Mouse (Mus musculus) midbrain, embryonic 16.5 days (tissue): ENCODE results near the gene Asf1a. TPM values are rescaled to one million over a fixed set of nuclear protein-coding genes. Genes with fewer than 3 reads are reported as not detected.

Experiments used
- ATAC-seq: fragments of 200-750 bp; cut with Nextera tagmentation; 2 replicates; pipeline ENCODE4 v1.8.0; 2017; ENCODE audit warnings: moderate TSS enrichment
- H3K27ac ChIP-seq: fragments of 300-500 bp; sonication (generic); 2 replicates; pipeline ENCODE4 v1.5.1; 2014; ENCODE audit warnings: mild to moderate bottlenecking, low read length, mixed read lengths
- H3K27me3 ChIP-seq: fragments of 300-500 bp; sonication (generic); 2 replicates; pipeline ENCODE4 v1.6.1; 2014; ENCODE audit warnings: low read depth, low read length, mixed read lengths; ENCODE audit not compliant: control insufficient read depth, insufficient read depth
- H3K36me3 ChIP-seq: fragments of 300-500 bp; sonication (generic); 2 replicates; pipeline ENCODE4 v1.6.1; 2014; ENCODE audit warnings: mild to moderate bottlenecking, low read length, moderate library complexity, mixed read lengths; ENCODE audit not compliant: control insufficient read depth, insufficient read depth
- H3K4me1 ChIP-seq: fragments of 300-500 bp; sonication (generic); 2 replicates; pipeline ENCODE4 v1.6.1; 2014; ENCODE audit warnings: mild to moderate bottlenecking, low read length, mixed read lengths; ENCODE audit not compliant: control insufficient read depth, insufficient read depth
- H3K4me2 ChIP-seq: fragments of 300-500 bp; sonication (generic); 2 replicates; pipeline ENCODE4 v1.6.1; 2014; ENCODE audit warnings: mild to moderate bottlenecking, low read length, mixed read lengths
- H3K4me3 ChIP-seq: fragments of 300-500 bp; sonication (generic); 2 replicates; pipeline ENCODE4 v1.5.1; 2014; ENCODE audit warnings: low read depth, mild to moderate bottlenecking, low read length, moderate library complexity, mixed read lengths
- H3K9ac ChIP-seq: fragments of 300-500 bp; sonication (generic); 2 replicates; pipeline ENCODE4 v1.6.1; 2014; ENCODE audit warnings: low read depth, low read length, mixed read lengths
- H3K9me3 ChIP-seq: fragments of 300-500 bp; sonication (generic); replicated peaks from 2 replicates; pipeline ENCODE4 v1.6.1; 2014; ENCODE audit warnings: mild to moderate bottlenecking, low read length, mixed read lengths; ENCODE audit not compliant: control insufficient read depth, poor library complexity, severe bottlenecking
- WGBS: fragments of 180-500 bp; shearing (Covaris S2); extraction: QIAGEN DNeasy Blood & Tissue Kit; methylation state at CpG from one replicate; pipeline ENCODE4 v1.1.7; 2014; 5-methylcytosine and 5-hydroxymethylcytosine counted together
- polyA plus RNA-seq: library from polyadenylated mRNA; unstranded; fragments of >200 nt; fragmentation: Nextera tagmentation; extraction: Ambion mirVana; gene quantifications from 2 replicates; pipeline ENCODE4 v1.2.1, GENCODE M21; 2015

The Asf1a gene
- polyA plus RNA-seq = 51.2 and 59.4 TPM in 2 replicates

GRCm38 (mm10) chr10:53596677-53597120 lies at the start of gene Asf1a:
Gene Asf1a (plus strand): TSS chr10:53596757.
- peak within 1 kb of the TSS; percentile 86 for H3K9ac ChIP-seq
- H3K9me3 ChIP-seq = no peaks in the 10 kb centered on the region
- H3K4me2 ChIP-seq = peak within 1 kb of the TSS; percentile 78
- WGBS = under 1% methylated on average over 49 of the region's 52 CpGs
- peak; percentile 99 for ATAC-seq
- H3K27me3 ChIP-seq = no peaks in the 10 kb centered on the region
- peak within 1 kb of the TSS; percentile 99 for H3K27ac ChIP-seq
- no peaks in the 10 kb centered on the region for H3K36me3 ChIP-seq
- peak within 1 kb of the TSS; percentile 97 for H3K4me3 ChIP-seq
- peaks cover 32% of the 10 kb centered on the region for H3K4me1 ChIP-seq

- H3K4me2 ChIP-seq = no peak overlapping the region
- no peak overlapping the region for H3K9ac ChIP-seq
- no peak overlapping the region for H3K4me3 ChIP-seq
- H3K27ac ChIP-seq = no peak overlapping the region
- H3K36me3 ChIP-seq = no peaks in the 10 kb centered on the region
- H3K9me3 ChIP-seq = no peaks in the 10 kb centered on the region
- 90% methylated on average over 4 of the region's 5 CpGs for WGBS
- H3K4me1 ChIP-seq = no peaks in the 10 kb centered on the region
- no peaks in the 10 kb centered on the region for H3K27me3 ChIP-seq
- ATAC-seq = no peak
Measured at GRCm38 (mm10) chr10:53562001-53562400, 34.6 kb upstream of the Asf1a start.

GRCm38 (mm10) chr10:53565538-53565937 lies 31.0 kb upstream of the Asf1a start:
- no peak overlapping the region for H3K27ac ChIP-seq
- H3K9ac ChIP-seq = no peak overlapping the region
- H3K4me3 ChIP-seq = no peak overlapping the region
- H3K9me3 ChIP-seq = no peaks in the 10 kb centered on the region
- no peaks in the 10 kb centered on the region for H3K27me3 ChIP-seq
- no peaks in the 10 kb centered on the region for H3K36me3 ChIP-seq
- no peaks in the 10 kb centered on the region for H3K4me1 ChIP-seq
- WGBS = 71% methylated on average over 2 of the region's 2 CpGs
- ATAC-seq = no peak
- no peak overlapping the region for H3K4me2 ChIP-seq

DNA sequence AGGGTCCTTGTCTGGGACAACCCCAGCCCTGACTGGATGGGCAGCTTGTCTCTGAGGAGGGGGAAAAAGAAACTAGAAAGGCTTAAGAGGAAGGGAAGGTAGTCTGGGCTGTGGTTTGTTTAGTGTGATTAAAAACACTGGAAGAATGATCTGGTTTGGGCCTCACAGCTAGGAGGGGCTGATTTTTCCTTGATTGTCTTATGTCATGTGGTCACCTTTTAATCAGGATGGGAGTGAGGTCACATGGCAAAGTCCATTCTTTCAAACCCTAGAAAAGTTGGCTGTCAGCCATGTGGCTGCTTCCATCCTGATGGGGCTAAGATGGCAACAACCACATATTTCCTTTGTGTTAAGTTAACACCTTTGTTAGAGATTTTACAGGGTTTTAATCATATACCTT lies 28.0 kb upstream of the Asf1a start:
- Histone ChIP-seq H3K9ac (no peak overlapping the region), H3K27me3 (no peaks in the 10 kb centered on the region), H3K4me3 (no peak overlapping the region), H3K4me2 (no peak overlapping the region), H3K36me3 (no peaks in the 10 kb centered on the region), H3K4me1 (no peaks in the 10 kb centered on the region), H3K27ac (no peak overlapping the region), H3K9me3 (no peaks in the 10 kb centered on the region)
- no peak for ATAC-seq

- Histone ChIP-seq H3K4me3 (peak overlapping the region; percentile 37), H3K27me3 (no peaks in the 10 kb centered on the region), H3K9ac (no peak overlapping the region), H3K4me2 (peak overlapping the region; percentile 66), H3K36me3 (no peaks in the 10 kb centered on the region), H3K9me3 (no peaks in the 10 kb centered on the region), H3K27ac (no peak overlapping the region), H3K4me1 (peaks cover 11% of the 10 kb centered on the region; the same call in 1 of the 2 replicates)
- ATAC-seq = peak; percentile 71
- WGBS = 26% methylated on average over 7 of the region's 7 CpGs
Measured at GRCm38 (mm10) chr10:53580137-53580536, 16.4 kb upstream of the Asf1a start.

- Histone ChIP-seq H3K4me3 (peak overlapping the region; percentile 37), H3K4me2 (peak overlapping the region; percentile 66), H3K27ac (no peak overlapping the region), H3K4me1 (peaks cover 11% of the 10 kb centered on the region; the same call in 1 of the 2 replicates), H3K9me3 (no peaks in the 10 kb centered on the region), H3K36me3 (no peaks in the 10 kb centered on the region), H3K27me3 (no peaks in the 10 kb centered on the region), H3K9ac (peak overlapping the region; percentile 50; the same call in 1 of the 2 replicates)
- 12% methylated on average over 14 of the region's 14 CpGs for WGBS
- ATAC-seq = peak; percentile 89
Measured at GRCm38 (mm10) chr10:53580621-53581081, 15.9 kb upstream of the Asf1a start.

DNA sequence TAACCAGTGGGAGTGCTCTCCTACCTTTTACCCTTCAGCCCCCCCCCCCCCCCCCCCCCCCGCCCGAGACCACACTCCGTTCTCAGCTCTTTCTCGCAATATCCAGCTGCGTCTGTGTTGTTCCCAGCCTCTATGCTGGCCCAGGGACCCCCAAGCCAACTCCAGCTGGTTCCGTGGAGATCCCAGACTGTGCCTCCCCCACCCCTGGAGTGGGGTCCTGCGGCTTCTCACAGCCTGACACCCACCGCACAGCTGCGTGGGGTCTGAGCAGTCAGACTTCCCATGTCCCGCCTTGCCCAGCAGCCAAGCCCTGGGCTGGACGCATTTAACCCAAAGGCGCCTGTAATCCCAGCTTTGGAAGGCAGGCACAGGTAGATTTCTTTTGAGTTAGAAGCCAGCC lies 15.5 kb upstream of the Asf1a start:
- 34% methylated on average over 7 of the region's 12 CpGs for WGBS
- peak overlapping the region; percentile 50; the same call in 1 of the 2 replicates for H3K9ac ChIP-seq
- peak; percentile 59 for ATAC-seq

DNA sequence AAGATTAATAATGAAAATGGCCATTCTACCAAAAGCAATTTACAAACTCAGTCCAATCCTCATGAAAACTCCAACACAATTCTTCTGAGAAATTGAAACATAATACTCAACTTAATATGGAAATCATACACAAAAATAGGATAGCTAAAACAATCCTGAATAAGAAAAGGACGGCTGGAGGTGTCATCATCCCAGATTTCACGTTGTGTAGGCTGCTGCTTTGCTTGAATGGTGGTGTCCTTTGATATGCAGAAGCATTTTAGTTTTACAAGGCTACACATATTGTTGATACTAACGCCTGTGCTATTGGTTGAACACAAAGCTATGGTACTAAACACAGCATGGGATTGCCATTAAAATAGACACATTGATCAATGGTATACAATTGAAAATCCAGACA lies 10.8 kb upstream of the Asf1a start:
- no peak overlapping the region for H3K9ac ChIP-seq
- H3K4me2 ChIP-seq = no peak overlapping the region
- no peaks in the 10 kb centered on the region for H3K9me3 ChIP-seq
- H3K4me3 ChIP-seq = no peak overlapping the region
- H3K27ac ChIP-seq = no peak overlapping the region
- H3K4me1 ChIP-seq = peaks cover 4% of the 10 kb centered on the region; the same call in 1 of the 2 replicates
- no peaks in the 10 kb centered on the region for H3K36me3 ChIP-seq
- no peaks in the 10 kb centered on the region for H3K27me3 ChIP-seq
- no peak for ATAC-seq
- 58% methylated on average over 3 of the region's 3 CpGs for WGBS

More for the DNA sequence above, 15.5 kb upstream of the Asf1a start:
- no peaks in the 10 kb centered on the region for H3K9me3 ChIP-seq
- H3K4me3 ChIP-seq = peak overlapping the region; percentile 37
- H3K36me3 ChIP-seq = no peaks in the 10 kb centered on the region
- H3K4me1 ChIP-seq = peaks cover 11% of the 10 kb centered on the region; the same call in 1 of the 2 replicates
- H3K27ac ChIP-seq = no peak overlapping the region
- no peaks in the 10 kb centered on the region for H3K27me3 ChIP-seq
- peak overlapping the region; percentile 66 for H3K4me2 ChIP-seq

GRCm38 (mm10) chr10:53595744-53596676 lies 547 bp upstream of the Asf1a start:
- Histone ChIP-seq H3K36me3 (no peaks in the 10 kb centered on the region), H3K9me3 (no peaks in the 10 kb centered on the region), H3K27me3 (no peaks in the 10 kb centered on the region), H3K9ac (peak overlapping the region; percentile 82), H3K4me3 (peak overlapping the region; percentile 97), H3K27ac (peak overlapping the region; percentile 99), H3K4me2 (peak overlapping the region; percentile 69), H3K4me1 (peaks cover 30% of the 10 kb centered on the region)
- peak; percentile 94 for ATAC-seq
- 9% methylated on average over 20 of the region's 27 CpGs for WGBS
